Mouse (Mus musculus) adrenal gland, postnatal 10 days (tissue): Measurements from ENCODE around the gene Xrcc4. TPM values are rescaled to one million over a fixed set of nuclear protein-coding genes. Genes with fewer than 3 reads are reported as not detected.
A peak's percentile ranks its signal among the peaks of the same experiment; 100 is the strongest.

Experiments
- DNase-seq: peaks from one replicate; pipeline ENCODE4 v3.0.0; 2021; ENCODE audit warnings: mixed read lengths
- total RNA-seq, 2 experiments: library from RNA; stranded (reverse); gene quantifications; 2 replicates each; pipeline ENCODE4 v1.2.3; 2021

Gene Xrcc4
- total RNA-seq, 2 experiments from 2014 or later = 12.2 to 13.7 TPM

DNA sequence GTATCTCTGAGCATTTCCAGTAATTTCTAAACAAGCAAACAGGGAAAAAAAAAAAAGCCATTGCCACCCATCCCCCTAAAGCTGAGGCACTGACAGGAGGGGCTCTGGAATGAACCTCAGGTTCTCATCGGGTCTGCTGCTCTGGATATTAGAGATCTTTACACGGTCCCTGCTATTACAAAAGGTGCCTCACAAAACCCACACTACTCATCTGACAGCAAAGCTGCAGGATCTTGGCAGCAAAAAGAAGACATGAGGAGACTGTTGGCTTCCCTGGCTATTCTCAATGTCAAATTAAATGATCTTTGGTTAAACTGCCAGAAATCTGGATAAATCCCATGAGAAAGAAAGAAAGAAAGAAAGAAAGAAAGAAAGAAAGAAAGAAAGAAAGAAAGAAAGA lies 145.1 kb downstream of the Xrcc4 start:
- no peak for DNase-seq

GRCm38 (mm10) chr13:89929477-89929876 lies 159.9 kb downstream of the Xrcc4 start:
- peak; percentile 75 for DNase-seq

DNA sequence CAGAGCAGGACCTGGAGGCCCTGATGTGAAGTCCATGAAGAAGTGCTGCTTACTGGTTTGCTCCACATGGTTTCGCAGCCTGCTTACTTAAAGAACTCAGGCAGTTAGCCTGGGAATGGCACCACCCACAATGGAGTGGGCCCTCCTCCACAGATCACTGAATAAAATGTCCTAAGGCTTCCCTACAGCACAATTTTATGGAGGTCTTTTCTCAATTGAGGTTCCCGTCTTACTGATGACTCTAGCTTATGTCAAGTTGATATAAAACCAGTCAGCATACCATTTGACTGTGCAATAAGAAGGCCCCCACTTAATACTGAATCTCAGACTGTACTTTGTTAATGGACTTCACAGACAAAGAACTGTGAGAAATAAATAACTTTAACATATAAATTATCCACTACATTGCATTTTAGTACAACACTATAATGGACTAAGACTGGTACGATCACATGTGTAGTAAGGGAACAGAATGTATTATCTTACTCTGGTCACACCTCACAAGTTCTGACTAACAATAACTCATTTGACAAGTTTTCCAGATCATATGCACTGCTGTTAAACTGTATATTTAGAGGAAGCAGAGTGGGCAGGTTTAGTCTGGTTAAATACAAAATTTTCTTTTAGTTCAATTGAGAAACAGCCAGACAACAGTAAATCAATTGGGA lies 170.5 kb downstream of the Xrcc4 start:
- DNase-seq = no peak

DNA sequence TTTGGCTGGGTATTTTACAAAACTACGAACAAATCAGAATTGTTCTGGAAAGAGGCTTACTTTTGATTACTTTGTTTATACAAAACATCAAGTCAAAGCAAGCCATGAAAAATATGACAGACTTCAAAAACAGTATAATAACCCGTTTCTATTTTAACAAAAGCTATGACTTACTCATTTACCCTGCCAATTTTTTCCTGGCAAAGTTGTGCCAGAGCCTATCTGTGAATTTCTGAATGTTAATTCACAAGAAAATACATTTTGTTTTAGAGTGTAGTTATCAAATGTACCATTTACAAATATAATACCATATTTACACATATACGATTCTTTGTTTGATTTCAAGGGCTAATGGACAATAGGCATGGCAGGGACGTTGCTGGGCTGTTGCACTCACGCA lies 175.1 kb downstream of the Xrcc4 start:
- no peak for DNase-seq

DNA sequence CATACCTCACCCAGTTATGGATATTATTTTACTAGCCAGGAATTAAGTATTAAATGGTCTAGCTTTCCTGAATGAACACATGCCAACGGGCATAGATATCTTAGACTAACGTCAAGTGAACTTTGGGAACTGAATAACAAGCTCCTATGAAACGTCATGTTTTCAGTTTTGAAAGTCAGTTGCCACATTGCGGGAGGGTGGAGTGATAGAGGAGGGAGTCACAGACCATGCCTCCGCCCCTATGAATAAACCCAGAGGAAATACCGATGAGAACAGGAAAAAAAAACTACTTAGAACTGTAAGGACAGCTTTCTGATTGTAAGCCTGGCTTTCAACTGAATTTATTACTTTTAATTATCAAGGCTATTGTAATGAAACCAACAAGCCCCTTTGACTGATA lies 175.5 kb downstream of the Xrcc4 start:
- peak; percentile 27 for DNase-seq

DNA sequence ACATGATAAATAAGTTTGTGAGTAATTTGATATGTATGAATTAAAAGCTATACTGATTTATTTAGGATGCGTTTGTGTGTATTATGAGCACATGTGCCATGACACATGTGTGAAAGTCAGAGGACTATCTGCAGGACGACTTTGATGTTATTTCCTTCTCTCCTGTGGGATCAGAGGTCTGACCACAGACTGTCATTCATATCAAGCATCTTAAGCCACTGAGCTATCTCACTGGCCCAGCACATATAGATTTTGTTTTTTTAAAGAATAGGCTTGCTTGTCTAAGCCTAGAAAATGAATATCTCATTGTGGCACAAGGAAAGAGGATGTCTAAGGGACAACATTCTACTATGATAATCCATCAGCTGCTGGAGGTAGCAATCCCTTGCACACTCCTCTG lies 183.3 kb downstream of the Xrcc4 start:
- DNase-seq = no peak

- DNase-seq = no peak
Observed at GRCm38 (mm10) chr13:89899066-89899465, 190.3 kb downstream of the Xrcc4 start.

DNA sequence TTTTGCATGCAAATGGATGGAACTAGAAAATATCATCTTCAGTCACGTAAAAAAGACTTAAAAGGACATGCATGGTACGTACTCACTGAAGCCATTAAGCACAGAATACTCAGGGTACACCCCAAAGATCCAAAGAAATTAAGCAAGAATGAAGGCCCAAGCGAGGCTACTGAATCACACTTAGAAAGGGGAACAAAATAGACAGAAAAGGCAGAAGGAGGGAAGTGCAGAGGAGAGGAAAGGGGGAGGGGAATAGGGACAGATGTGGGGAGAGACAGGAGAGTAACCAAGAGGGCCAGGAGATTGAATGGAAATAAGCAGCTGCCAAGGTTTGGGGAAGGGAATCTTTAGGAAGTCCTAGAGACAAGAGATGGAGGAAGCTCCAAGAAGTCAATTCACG lies 197.3 kb downstream of the Xrcc4 start:
- DNase-seq = no peak

- DNase-seq = no peak
Observed at GRCm38 (mm10) chr13:89890159-89890558, 199.2 kb downstream of the Xrcc4 start.

DNA sequence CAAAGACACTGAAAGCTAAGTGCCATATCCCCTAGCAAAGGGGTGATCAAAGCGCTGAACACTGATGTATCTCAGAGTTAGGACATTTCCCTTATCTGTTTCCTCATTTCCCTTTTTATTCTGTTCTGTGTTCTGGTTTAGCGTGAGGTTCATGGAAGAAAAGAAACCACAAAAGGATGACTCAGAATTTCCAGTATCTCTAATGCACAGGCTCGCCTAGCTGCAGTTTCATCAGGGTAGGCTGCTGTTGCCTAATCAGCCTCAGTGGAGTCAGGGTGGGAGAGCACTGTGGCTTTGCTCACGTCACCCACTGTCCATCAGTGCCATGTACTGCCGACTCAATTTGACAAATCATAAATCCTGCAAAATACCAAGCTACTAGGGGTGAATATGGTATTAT lies 200.3 kb downstream of the Xrcc4 start:
- DNase-seq = peak; percentile 40

- no peak for DNase-seq
Observed at GRCm38 (mm10) chr13:89883523-89883922, 205.9 kb downstream of the Xrcc4 start.

- DNase-seq = no peak
Observed at GRCm38 (mm10) chr13:89881281-89881680, 208.1 kb downstream of the Xrcc4 start.

GRCm38 (mm10) chr13:89878832-89879468 lies 210.5 kb downstream of the Xrcc4 start:
- DNase-seq = peak; percentile 6

GRCm38 (mm10) chr13:89875499-89875898 lies 213.9 kb downstream of the Xrcc4 start:
- no peak for DNase-seq

GRCm38 (mm10) chr13:89872725-89873124 lies 216.7 kb downstream of the Xrcc4 start:
- DNase-seq = no peak

- no peak for DNase-seq
Observed at GRCm38 (mm10) chr13:89854139-89854538, 235.3 kb downstream of the Xrcc4 start.

GRCm38 (mm10) chr13:89850746-89851145 lies 238.7 kb downstream of the Xrcc4 start:
- no peak for DNase-seq

- DNase-seq = no peak
Observed at GRCm38 (mm10) chr13:89849955-89850354, 239.5 kb downstream of the Xrcc4 start.

DNA sequence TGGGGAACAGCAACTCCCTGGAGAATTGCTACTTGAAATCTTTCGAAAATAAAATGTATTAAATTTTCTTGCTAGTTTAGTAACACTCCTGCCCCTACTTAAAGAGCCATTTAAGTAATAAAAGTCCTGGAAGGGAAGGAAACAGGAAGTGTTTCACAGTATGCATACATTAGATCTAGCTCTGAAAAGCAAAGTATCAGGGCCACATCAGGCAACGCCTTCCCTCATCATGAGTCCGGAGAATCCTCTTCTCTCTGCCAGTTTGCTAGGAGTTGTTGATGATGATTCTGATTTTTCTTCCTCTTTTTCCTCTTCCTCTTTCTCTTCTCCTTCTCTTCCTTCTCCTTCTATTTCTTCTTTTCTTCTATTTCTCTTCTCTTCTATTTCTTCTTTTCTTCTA lies 250.8 kb downstream of the Xrcc4 start:
- no peak for DNase-seq

- DNase-seq = no peak
Observed at GRCm38 (mm10) chr13:89834485-89834884, 254.9 kb downstream of the Xrcc4 start.

DNA sequence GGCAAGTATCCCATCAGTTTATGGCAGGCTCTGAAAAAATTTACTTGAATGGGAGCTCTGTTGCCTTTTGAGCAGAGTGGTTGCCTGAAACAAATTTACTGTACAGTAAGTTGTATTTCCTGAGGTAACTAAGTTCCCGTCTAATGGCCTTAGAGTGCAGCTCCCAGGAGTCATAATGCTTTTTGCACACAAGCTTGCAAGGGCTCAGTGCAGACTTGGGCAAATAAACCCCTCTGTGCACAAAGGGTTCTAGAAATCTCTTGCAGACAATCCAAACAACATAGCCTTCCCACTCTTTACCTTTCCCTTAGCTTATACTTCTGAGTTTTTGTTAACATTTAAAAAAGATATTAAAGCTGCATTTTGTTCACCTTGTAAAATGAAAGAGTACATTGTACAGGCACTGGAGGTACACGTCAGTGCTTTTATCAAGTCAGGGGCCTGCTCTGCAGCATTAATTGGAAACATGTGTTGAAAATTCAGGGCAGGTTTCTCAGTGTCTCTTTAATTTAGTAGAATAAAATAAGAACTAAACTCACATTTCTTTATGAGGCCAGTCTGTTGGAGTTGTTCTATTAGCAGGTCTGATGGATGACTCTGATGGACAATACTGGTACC lies 256.2 kb downstream of the Xrcc4 start:
- DNase-seq = no peak

- no peak for DNase-seq
Observed at GRCm38 (mm10) chr13:89828429-89828970, 260.9 kb downstream of the Xrcc4 start.

- DNase-seq = no peak
Observed at GRCm38 (mm10) chr13:89827838-89828237, 261.6 kb downstream of the Xrcc4 start.
